Mouse (Mus musculus) neural tube, embryonic 10.5 days (tissue): ENCODE measurements around the gene Orai3.
A peak's percentile ranks its signal among the peaks of the same experiment; 100 is the strongest.
"Not testable (repeated sequence)": the region's sequence is repeated elsewhere in the genome, so short reads cannot be mapped to it uniquely, and the experiment has no call there.

Experiments used
- DNase-seq: peaks from one replicate; pipeline ENCODE4 v3.0.0-alpha.2; 2017; ENCODE audit warnings: low spot score; ENCODE audit errors: extremely low spot score

Gene Orai3

DNA sequence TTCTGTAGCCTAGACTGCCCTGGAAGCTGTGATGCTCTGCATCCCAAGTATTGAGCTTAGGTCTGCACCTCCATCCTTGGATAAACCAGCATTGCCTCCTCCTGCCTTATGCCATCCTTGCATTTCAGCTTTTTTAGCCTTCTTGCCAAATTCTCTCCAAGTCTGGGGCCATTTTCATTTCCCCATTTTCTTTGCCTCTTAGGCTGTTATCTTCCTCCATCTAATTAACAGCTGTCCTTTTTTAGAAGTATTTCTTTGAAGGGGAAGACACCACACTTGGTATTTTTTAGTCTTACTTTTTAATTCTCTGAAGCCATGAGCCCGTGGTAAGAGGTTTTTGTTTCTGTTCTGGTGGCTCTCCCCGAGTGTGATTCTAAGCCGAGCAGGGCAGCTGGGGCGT lies 6.0 kb upstream of the Orai3 start:
- DNase-seq = no peak

DNA sequence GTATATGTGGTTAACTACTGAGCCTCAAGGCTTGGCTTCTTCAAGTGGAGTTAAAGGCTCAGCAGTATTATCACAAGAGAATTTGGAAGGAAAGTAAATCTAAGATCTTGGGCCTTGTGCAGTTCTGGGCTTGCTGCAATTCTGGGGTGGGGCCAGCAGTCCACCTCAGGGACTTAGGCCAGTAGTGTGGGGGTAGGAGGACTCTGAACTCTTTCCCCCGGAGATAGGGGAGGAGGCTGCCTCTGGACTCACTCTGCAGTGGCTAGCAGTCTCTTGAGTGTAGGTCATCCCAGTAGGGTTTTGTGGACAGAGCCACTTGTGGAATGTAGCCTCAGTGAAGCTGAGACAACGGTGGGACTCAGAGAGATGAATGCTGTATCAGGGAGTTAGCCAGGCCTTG lies 3.9 kb upstream of the Orai3 start:
- DNase-seq = no peak

DNA sequence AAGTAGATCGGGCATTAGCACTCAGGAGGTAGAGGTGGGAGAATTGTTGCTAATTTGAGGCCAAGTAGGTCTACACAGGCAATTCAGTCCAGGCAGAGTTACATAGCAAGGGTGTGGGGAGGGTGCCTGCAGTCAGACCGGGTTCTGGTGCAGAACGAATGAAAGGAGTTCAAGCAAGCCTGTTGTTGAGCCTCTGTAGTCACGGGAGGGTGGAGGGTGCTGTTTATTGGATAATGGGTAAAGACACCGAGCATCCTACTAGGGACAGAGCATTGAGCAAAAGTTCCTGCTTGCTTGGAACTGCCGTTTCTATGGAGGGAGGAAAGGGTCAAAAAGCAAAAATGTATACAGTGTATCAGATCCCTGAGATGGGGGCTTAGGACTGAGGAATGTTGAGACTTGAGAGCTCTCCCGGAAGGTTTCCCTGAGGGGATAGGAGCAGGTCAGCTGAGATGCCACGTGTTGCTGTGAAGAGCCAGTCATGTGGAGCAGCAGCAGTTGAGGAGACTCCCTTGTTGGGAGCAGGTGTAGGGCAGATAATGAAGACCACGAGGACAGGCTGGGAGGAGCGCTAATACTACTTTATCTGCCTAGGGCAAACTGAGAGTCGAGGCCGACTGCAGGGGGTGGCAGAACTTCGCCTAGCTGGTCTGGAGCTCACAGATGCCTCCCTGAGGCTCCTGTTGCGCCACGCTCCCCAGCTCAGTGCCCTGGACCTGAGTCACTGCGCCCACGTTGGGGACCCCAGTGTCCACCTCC lies 2.6 kb upstream of the Orai3 start:
- DNase-seq = no peak

DNA sequence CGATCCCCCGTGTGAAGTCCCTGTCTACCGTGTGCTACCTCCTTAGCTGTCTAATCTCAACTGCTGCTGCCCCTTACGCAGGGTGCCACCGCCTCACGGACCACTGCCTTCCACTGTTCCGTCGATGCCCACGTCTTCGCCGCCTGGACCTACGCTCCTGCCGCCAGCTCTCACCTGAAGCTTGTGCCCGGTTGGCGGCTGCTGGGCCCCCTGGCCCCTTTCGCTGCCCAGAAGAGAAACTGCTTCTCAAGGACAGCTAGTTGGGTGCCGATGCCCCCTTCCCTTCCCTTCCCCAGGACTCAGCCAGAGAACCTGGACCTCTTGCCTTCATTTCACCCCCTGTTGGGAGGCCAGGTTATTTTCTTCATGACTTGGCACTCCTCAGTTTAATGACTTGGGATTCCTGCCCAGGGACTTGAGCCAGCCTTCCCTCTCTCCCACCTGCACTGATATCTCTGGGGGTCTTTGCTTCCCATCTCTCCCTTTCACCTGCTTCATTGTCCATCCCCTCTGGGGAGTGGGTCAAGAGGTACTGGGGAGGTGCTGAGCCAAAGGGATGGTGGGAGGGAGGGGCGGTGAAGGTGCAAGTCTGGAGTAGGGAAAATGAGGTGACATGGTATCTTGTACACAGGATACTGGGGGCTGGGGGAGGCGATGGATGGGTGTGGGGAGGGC lies 1.8 kb upstream of the Orai3 start:
- DNase-seq = no peak

DNA sequence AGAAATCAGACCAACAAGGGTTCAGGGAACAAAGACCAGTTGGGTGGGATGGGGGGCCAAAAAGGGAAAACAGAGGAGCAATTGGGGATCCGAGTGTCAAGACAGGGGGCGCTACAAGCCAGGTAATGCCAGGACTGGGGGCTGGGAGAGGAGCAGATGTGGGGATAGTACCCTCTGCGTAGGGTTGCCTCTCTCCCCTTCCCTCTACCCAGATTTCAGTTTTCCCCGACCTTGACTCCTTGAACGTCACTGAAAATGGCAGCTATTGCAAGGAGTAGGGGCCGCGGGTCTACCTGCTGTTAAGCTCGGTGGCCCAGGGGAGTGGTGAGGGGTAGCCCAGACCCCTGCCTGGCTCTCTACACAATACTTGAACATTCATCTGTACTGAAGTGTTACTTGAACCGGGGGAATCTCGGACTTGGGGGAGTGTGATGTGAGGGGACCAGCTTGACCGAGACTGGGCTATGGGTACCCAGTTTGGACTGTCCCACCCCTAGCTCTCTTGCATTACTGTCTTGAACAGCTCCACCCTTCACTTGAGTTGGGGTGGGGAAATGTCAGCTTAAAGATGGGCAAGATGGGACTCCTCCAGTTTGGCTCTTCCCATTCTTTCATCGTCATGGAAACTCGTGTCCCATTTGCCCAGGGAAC lies 1.1 kb upstream of the Orai3 start:
- DNase-seq = no peak

DNA sequence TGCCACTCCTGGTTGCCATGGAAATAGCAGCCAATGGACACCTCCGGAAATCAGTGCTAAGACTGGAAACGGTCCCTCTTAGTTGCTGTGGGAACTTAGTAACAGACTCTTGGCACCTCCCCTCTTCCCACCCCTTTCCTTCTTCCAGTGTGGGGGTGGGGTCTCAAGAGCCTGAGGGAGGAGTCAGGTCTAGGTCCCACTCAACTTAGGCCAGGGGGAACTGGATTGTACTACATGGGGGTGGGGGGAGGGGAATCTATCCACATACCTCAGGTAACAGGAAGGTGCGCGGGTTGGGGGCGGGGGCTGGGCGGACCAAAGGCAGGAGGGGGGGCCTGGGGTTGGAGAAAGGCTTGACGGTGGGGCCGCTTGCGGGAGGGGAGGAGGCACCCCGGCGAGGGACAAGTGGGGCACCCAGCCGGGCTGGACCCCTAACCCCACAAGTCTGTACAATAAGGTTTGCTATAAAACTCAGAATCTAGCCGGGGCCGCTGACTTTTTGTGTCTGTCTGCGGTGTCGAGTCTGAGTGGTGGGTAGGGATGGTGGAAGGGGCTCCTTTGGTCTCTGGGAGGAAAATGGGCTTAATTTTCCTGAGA lies 520 bp upstream of the Orai3 start:
- DNase-seq = peak; percentile 85

DNA sequence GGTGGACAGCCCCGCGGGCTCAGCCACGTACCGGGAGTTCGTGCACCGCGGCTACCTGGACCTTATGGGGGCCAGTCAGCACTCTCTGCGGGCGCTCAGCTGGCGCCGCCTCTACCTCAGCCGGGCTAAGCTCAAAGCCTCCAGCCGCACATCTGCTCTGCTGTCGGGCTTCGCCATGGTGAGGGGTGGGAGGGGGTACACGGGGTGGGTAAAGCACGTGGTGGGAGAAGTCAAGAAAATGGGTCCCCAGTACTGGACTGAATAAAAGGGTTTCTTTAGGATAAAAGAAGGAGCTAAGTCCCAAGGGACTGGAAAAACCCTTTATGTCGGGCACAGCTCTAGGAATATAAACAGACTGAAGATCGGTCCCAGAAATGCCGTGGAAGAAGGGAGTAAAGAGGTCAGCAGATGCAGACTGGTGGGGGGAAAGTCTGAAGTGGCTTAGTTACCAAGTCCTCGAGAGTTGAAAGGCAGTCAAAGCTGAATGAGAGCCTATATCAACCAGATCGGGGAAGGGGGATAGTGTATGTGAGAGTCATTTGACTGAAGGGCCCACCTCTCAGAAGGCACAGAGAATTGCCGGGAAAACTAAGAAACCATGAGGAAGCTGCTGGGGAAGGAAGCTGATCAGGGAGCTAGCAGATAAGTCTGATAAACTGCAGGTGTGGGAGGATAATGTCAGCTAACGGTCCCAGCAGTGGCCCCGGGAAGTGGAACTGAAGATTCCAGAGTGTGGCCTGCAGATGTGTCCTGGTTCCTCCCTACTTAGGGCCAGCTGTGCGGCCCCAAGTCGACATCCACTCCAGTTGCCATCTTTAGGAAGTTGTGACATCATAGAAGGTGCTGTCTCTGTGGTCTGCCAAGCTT lies 657 bp downstream of the Orai3 start:
- DNase-seq = no peak

DNA sequence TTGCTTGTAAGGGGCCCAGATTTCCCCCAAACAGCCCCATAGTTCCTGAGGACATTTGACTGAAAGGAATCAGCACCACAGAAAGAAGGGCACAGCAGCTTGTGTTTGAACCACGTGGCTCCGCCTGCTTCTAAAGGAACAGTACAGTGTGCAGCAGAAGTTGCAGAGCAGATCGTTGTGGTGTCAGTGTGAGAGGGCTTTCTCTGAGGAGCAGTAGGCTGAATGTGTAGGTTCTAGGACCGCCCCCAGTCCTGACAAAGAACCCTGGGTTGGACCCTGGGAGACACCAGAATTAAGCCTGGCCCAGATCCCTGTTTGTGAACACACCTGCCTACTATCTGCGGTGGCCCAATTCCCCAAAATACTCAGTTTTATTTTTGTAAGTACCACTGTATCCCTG lies 1.6 kb downstream of the Orai3 start:
- no peak for DNase-seq

DNA sequence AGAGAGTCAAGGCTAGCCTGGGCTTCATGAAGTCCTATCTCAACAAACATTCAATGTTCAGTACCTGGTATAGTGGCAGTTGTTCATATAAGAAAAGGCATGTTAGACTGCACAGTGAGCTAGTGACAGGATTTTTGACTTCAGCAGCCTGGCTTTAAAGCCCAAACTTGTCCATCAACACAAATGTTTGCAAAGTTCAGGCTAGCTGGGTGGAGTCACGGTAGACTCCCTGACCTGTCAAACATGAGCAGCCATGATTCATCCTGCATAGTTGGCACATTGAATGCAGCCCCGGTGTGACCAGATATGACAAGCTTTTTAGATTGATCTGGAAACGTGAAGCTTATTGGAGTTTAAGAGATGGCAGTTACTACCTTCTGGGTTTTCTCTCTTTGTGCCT lies 2.5 kb downstream of the Orai3 start:
- no peak for DNase-seq

DNA sequence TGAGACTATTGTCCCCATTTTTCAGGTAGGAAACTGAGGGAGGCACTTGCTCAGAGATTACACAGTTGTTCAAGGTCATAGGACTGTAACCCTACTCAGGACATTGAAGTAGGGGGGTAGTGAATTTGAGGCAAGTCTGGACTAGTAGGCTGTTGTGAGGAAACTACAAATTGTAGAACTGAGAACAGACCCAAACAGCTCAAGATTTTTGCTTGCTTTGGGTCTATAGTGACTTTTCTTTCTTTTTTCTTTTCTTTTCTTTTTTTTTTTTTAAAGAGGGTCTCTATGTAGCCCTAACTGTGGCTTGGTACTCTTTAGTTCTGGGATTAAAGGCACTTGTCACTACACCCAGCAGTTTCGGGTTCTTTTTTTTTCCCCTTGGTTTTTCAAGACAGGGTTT lies 2.9 kb downstream of the Orai3 start:
- no peak for DNase-seq

DNA sequence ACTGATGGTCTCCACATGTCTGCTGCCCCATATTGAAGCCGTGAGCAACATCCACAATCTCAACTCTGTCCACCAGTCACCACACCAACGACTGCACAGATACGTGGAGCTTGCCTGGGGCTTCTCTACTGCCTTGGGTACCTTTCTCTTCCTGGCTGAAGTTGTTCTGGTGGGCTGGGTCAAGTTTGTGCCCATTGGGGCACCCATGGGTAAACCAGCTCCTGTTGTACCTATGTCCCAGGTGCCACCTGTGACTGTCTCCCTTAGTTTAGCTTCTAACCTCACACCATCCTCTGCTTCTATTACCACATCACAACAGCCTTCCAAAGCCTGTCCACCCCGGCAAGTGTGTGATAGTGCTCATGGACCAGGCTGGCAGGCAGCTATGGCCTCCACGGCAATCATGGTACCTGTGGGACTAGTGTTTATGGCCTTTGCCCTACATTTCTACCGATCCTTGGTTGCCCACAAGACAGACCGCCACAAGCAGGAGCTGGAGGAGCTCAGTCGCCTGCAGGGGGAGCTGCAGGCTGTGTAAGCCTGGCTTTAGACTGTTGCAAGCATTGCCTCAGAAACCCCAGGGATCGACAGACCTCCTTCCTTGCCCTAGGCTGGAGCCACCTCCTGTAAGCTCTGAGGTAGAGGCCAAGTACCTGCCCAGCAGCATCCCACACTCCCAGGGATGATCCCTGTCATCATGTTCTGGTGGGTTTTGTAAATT lies 4.2 kb downstream of the Orai3 start:
- peak; percentile 57 for DNase-seq

DNA sequence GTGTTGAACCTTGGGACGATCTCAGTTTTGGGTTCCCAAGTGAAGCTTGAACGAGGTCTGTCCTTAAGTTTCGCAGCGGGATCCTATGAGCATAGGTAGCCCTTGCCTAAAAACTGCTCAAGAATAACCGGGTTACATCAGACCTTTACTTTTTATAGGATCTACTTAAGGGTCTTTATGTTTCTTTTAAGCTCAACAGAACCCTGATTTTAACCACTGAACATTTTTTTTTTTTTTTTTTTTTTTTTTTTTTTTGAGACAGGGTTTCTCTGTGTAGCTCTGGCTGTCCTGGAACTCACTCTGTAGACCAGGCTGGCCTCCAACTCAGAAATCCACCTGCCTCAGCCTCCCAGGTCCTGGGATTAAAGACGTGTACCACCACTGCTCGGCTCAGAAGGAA lies 6.2 kb downstream of the Orai3 start:
- DNase-seq = not testable (repeated sequence)

DNA sequence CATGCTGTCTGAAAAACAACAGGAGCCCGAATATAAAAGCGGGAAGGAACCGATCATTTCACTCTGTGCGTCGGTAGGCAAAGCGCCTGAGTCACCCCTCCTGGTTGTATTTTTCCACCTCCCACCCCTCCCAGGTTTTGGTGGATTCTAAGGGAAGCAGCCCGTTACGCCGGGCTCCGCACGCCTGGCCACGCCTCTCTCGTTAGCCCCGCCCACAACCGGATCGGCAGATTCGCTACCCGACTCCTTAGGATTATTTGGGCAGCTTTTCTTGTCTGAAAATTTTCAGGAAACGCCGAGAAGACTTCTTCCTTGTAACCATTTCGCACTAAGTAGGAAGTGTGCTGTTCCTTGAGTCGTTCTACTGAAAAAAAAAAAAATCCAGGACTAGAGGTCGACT lies 6.8 kb downstream of the Orai3 start, which contains the start of gene Setd1a:
TSS of gene Setd1a (plus strand) at position 245 of the 400 bp plus-strand sequence.
- peak; percentile 82 for DNase-seq

DNA sequence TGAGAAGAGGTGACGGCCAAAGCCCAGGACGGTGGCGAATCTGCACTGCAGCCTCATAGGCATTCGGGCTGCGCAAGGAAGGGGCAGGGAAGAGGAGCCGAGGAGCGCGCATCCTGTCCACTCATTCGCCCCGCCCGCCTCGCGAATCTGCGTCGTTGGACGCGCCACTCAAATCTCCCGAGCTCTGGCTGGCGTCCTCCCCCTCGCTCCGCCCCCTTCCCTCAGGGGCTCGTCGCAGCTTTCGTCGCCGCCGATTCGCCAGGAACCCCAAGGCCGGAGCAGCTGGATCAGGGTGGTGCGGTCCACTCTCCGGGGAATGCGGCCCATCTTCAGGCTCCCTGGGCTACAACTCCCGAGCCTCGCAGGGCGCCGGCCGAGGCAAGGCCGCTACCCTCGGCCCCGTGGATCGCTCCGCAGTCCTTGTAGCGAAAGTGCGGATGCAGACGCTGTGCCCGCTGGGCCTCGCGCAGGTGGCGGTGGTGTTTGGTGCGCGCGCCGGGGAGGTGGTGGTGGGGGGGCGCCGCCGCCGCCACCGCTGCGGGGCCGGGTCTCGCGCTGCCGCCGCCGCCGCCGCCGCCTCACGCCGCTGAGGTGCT lies 7.4 kb downstream of the Orai3 start:
- DNase-seq = peak; percentile 94

DNA sequence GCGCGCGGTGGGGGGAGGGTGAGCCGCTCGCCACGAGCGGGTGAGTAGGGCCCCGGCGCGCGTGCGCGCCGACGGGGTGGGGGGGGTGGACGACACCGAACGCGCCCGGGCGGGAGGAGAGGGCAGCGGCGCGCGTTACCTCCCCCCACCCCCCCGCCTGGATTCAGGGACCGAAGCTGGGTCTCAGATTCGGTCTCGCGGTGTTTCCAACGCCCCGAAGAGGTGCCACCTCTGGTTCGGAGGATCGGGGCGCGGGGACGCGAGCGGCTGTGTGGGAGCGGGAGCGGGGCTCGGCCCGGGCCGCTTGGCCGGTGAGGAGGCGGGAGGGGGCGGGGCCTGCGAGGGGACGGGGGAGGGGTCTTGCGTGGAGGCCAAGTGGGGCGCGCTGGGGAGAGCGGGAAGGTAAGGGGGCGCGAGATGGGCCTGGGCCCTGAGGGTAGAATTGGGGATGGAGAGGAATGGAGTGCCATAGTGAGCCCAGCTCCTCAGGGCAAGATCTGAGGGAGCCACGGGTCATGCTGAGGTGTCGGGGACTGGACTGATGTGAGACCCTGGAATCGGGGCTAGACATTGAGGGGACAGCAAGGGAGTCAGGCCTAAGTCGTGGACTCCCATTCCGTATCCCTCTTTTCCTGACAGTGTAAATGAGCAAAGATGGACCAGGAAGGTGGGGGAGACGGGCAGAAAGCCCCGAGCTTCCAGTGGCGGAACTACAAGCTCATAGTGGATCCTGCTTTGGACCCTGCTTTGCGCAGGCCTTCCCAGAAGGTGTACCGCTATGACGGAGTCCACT lies 8.1 kb downstream of the Orai3 start:
- DNase-seq = peak; percentile 80

DNA sequence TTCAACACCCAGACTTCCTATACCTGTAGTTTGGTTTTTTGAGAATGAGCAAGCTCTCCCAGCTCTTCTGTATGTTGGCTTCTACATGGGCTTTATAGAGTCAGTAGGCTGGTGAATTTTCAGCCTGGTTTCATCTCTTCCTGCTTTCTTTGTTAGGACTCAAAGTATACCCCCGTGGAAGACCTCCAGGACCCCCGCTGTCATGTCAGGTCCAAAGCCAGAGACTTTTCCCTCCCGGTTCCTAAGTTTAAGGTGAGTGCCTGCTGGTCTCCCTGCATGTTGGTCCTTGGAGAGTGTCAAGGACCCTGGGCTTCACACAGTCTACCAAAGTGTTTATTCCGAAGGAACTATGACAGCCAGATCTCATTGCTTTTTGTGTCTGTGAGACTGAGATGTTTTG lies 8.7 kb downstream of the Orai3 start:
- DNase-seq = no peak

DNA sequence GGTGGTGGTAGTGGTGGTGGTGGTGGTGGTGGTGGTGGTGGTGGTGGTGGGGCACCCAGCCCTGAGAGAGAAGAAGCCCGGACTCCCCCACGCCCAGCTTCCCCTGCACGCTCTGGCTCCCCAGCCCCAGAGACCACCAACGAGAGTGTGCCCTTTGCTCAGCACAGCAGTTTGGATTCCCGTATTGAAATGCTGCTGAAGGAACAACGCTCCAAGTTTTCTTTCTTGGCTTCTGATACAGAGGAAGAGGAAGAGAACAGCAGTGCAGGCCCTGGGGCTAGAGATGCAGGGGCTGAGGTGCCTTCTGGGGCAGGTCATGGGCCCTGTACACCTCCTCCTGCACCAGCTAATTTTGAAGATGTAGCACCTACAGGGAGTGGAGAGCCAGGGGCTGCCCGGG lies 15.7 kb downstream of the Orai3 start, which contains the start of gene Gm49388:
TSS of gene Gm49388 (plus strand) at position 301 of the 400 bp plus-strand sequence.
- DNase-seq = no peak

DNA sequence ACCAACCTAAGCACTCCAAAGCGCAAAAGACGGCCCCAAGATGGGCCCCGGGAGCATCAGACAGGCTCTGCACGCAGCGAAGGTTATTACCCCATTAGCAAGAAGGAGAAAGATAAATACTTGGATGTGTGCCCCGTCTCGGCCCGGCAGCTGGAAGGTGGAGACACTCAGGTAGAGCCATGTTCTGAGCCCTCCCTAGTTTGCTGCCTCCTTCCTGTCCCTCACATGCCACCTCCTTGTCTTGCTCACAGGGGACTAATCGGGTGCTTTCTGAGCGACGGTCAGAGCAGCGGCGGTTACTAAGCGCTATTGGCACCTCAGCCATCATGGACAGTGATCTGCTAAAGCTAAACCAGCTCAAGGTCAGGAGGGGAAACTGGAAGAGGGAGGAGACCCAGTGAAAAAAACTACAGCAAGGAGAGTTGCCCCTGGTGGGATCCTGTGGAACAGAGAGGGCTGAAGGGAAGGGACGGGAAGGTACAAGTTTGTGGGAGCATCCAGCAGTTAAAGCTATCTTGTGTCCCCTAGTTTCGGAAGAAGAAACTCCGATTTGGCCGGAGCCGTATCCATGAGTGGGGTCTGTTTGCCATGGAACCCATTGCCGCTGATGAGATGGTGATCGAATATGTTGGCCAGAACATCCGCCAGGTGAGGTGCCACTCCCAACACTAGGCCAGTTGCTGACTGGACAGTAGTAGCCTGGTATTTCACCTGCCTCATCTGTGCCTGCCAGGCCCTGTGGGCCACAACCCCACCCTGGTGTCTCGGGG lies 27.6 kb downstream of the Orai3 start:
- no peak for DNase-seq
